Comparison of ENCODE assay signal across 8 mouse cellular contexts in the genomic region with DNA sequence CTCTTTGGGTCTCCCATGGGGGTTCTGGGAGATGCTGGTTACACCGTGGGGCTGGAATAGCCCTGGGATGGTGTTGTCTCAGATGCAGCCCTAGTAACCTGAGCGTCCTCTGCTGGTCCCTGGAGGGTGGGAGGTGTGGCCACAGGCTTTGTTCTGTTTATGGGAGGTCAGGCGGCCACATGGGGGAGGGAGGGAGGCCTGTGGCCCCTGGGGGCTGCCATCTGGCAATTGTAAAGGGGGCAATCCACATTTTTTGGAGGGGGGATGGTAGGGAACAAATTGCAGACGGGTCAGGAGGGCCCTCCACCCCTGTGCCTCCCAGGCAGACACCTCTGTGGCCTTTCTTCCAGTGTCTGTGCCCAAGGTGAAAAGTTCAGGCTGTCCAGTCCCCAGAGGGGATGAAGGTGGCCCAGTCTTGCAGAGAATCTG. TPM values are rescaled to one million over a fixed set of nuclear protein-coding genes. Genes with fewer than 3 reads are reported as not detected.
DNase-seq lines count a peak whose midpoint lies in the region; ATAC-seq and TF ChIP-seq lines count a peak whose summit lies in the region.

No protein-coding gene starts in this region.

- WGBS in lung, postnatal 0 days, result 31% methylated on average over 4 of the region's 4 CpGs

- H3K27ac ChIP-seq in lung, postnatal 0 days (ENCODE audit: low read length), result peak overlapping the region; percentile 20; the same call in 1 of the 2 replicates

- ATAC-seq in cerebellum, adult (ENCODE audit: insufficient number of reproducible peaks, low FRiP score, low TSS enrichment), result 0 out of 2 replicates have a peak, but pooled peaks have one; percentile 26
- 0 out of 2 replicates have a peak, but pooled peaks have one; percentile 28 for ATAC-seq in lung, postnatal 0 days

- DNase-seq in cerebellum, adult 11 months, result no peak
- peak; percentile 24 for DNase-seq in WW6 (ENCODE audit: low read depth, low spot score)
- peak; percentile 60 for DNase-seq in heart, postnatal 4 days
- no peak for DNase-seq in lung, postnatal 0 days (ENCODE audit: low spot score)
- DNase-seq in urinary bladder, postnatal 10 days (ENCODE audit: low spot score), result no peak
- no peak for DNase-seq in frontal cortex, postnatal 10 days (ENCODE audit: low spot score in 2 of 2)
- DNase-seq in ovary, postnatal 10 days (ENCODE audit: low spot score), result no peak

- peak; percentile 65 for TF ChIP-seq CTCF in lung, postnatal 0 days (IDR thresholded peaks at IDR 0.05)

- H3K9me3 ChIP-seq in lung, postnatal 0 days (ENCODE audit: low read length), result no peaks in the 10 kb centered on the region

- no peaks in the 10 kb centered on the region for H3K27me3 ChIP-seq in lung, postnatal 0 days (replicated peaks; ENCODE audit: insufficient read depth, low read length)

- no peaks in the 10 kb centered on the region for H3K36me3 ChIP-seq in lung, postnatal 0 days (ENCODE audit: insufficient read depth, low read length)

- H3K4me1 ChIP-seq in lung, postnatal 0 days (ENCODE audit: insufficient read depth, low read depth, low read length), result peaks cover 64% of the 10 kb centered on the region

- H3K4me2 ChIP-seq in lung, postnatal 0 days (replicated peaks; ENCODE audit: low read depth, low read length), result no peak overlapping the region

- TF ChIP-seq EP300 in lung, postnatal 0 days (IDR thresholded peaks at IDR 0.05), result no peak

- no peak overlapping the region for H3K4me3 ChIP-seq in lung, postnatal 0 days (ENCODE audit: low read depth, low read length)

- no peak overlapping the region for H3K9ac ChIP-seq in lung, postnatal 0 days (replicated peaks; ENCODE audit: low read depth)

RNA-seq across cellular contexts. Expression of gene Ski, which starts 32.7 kb away (rescaled TPM):
- total RNA-seq in heart, postnatal 4 days (2021), result 10 to 100 TPM; 93.8 to 98.1 TPM
- polyA plus RNA-seq in lung, postnatal 0 days (2015; fragmentation: Nextera tagmentation; extraction: Ambion mirVana), result 22.6 and 23.2 TPM in 2 replicates

RNA-seq across cellular contexts. Expression of gene Faap20, which starts 59.9 kb away (rescaled TPM):
- total RNA-seq in heart, postnatal 4 days (2021), result 10 to 100 TPM; 31.7 to 31.9 TPM
- 61.4 and 66.6 TPM in 2 replicates for polyA plus RNA-seq in lung, postnatal 0 days (2015; fragmentation: Nextera tagmentation; extraction: Ambion mirVana)

Comparison
In these comparisons a context has a peak if more than half of its experiments do, and no peak if none do; other contexts are left out.
1. DNase-seq: peak in WW6 (single experiment) and heart, postnatal 4 days (single experiment); none in cerebellum, adult 11 months (single experiment), lung, postnatal 0 days (single experiment), urinary bladder, postnatal 10 days (single experiment), frontal cortex, postnatal 10 days (0 of 2) and ovary, postnatal 10 days (single experiment).